Mouse (Mus musculus) limb, embryonic 15.5 days (tissue): ENCODE data around the gene Ptprcap. TPM values are rescaled to one million over a fixed set of nuclear protein-coding genes. Genes with fewer than 3 reads are reported as not detected.
"Not testable (repeated sequence)": the region's sequence is repeated elsewhere in the genome, so short reads cannot be mapped to it uniquely, and the experiment has no call there.

Experiments used
- ATAC-seq: fragments of 200-750 bp; cut with Nextera tagmentation; 2 replicates; pipeline ENCODE4 v1.8.0; 2017; ENCODE audit warnings: low read depth, moderate TSS enrichment; ENCODE audit not compliant: insufficient number of reproducible peaks, low FRiP score, low TSS enrichment
- H3K27ac ChIP-seq: fragments of 300-500 bp; sonication (generic); 2 replicates; pipeline ENCODE4 v1.5.1; 2015; ENCODE audit warnings: moderate library complexity, mild to moderate bottlenecking, inconsistent platforms
- H3K27me3 ChIP-seq: fragments of 300-500 bp; sonication (generic); 2 replicates; pipeline ENCODE4 v1.6.1; 2015; ENCODE audit warnings: inconsistent platforms
- H3K36me3 ChIP-seq: fragments of 300-500 bp; sonication (generic); 2 replicates; pipeline ENCODE4 v1.6.1; 2015; ENCODE audit warnings: inconsistent platforms
- H3K4me1 ChIP-seq: fragments of 300-500 bp; sonication (generic); 2 replicates; pipeline ENCODE4 v1.6.1; 2015; ENCODE audit warnings: inconsistent platforms
- H3K4me2 ChIP-seq: fragments of 300-500 bp; sonication (generic); 2 replicates; pipeline ENCODE4 v1.6.1; 2015; ENCODE audit warnings: mild to moderate bottlenecking, inconsistent platforms
- H3K4me3 ChIP-seq: fragments of 300-500 bp; sonication (generic); 2 replicates; pipeline ENCODE4 v1.5.1; 2015; ENCODE audit warnings: mild to moderate bottlenecking, inconsistent platforms
- H3K9ac ChIP-seq: fragments of 300-500 bp; sonication (generic); 2 replicates; pipeline ENCODE4 v1.6.1; 2015; ENCODE audit warnings: inconsistent platforms
- H3K9me3 ChIP-seq: fragments of 300-500 bp; sonication (generic); 2 replicates; pipeline ENCODE4 v1.6.1; 2016; ENCODE audit warnings: inconsistent platforms
- WGBS: fragments of 180-500 bp; shearing (Covaris S2); methylation state at CpG from one replicate; pipeline ENCODE4 v1.1.7; 2015; 5-methylcytosine and 5-hydroxymethylcytosine counted together
- polyA plus RNA-seq: library from polyadenylated mRNA; unstranded; fragments of >200 nt; fragmentation: Nextera tagmentation; extraction: Ambion mirVana; gene quantifications from 2 replicates; pipeline ENCODE4 v1.2.1, GENCODE M21; 2015

Gene Ptprcap
- polyA plus RNA-seq, 1 experiment from 2014 or later: 9.5 TPM

DNA sequence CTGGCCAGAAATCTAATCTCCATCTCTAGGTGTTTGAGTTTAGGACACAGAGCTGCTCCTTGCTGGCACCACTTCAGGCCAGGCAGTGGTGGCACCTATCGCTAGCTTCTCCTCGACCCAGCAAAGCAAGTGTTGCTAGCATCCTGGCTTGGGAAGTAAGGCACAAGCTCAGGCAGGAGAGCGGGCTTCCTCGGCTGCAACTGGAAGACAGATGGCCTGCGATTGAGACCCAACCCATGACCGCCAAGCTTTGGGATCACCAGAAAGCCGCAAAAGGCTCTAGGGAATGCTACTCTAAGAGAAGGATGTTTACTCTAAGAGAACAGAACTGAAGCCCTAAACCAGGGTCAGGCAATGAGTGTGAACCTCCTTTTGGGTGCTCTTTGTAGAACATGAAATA, 23.9 kb upstream of the Ptprcap start:
- peaks cover 56% of the 10 kb centered on the region for H3K36me3 ChIP-seq
- H3K4me2 ChIP-seq: no peak overlapping the region
- no peak for ATAC-seq
- H3K4me1 ChIP-seq: peaks cover 13% of the 10 kb centered on the region
- H3K9me3 ChIP-seq: no peaks in the 10 kb centered on the region
- H3K27ac ChIP-seq: no peak overlapping the region
- no peak overlapping the region for H3K9ac ChIP-seq
- no peaks in the 10 kb centered on the region for H3K27me3 ChIP-seq
- WGBS: 90% methylated on average over 7 of the region's 7 CpGs
- H3K4me3 ChIP-seq: no peak overlapping the region

DNA sequence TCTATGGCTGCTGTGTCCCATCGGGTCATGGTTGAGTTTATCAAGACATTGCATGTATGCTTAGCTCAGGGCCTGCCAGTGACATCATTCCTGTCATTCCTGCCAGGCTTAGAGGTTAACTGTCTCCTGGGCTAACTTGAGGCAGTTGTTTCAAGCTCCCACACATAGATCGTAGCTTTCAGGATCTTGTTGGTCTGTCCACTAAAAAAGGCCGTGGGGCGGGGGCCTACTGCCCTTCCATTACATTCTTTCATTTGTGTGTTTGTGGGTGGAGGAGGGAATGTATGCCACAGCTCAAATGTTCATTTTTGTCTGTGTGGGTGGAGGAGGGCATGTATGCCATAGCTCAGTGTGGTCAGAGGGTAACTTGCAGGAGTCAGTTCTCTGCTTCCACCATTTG, 23.3 kb upstream of the Ptprcap start:
- Histone ChIP-seq H3K4me2 (no peak overlapping the region), H3K9ac (no peak overlapping the region), H3K27me3 (no peaks in the 10 kb centered on the region), H3K9me3 (no peaks in the 10 kb centered on the region), H3K4me3 (no peak overlapping the region), H3K27ac (no peak overlapping the region), H3K36me3 (peaks cover 56% of the 10 kb centered on the region), H3K4me1 (peaks cover 13% of the 10 kb centered on the region)
- no peak for ATAC-seq
- WGBS: 86% methylated on average over 4 of the region's 4 CpGs

DNA sequence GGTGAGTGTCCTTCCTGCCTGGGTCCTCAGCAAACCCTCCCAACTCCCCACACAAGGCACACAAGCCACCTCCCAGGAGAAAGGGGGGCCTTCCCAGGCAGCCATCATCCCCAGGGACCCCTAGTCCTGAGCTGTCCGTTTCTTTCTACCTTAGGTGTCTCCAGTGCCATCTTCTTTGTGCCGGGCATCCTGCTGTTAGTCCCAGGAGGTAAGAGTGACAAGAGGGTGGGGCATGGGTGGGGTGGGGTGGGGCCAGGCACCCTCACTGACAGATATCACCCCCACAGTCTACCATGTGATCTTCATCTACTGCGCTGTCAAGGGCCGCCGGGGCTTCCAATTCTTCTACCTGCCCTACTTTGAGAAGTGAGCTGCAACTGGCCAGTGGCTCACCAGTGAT, 22.3 kb upstream of the Ptprcap start:
- peaks cover 56% of the 10 kb centered on the region for H3K36me3 ChIP-seq
- H3K4me2 ChIP-seq: no peak overlapping the region
- no peaks in the 10 kb centered on the region for H3K9me3 ChIP-seq
- WGBS: 86% methylated on average over 5 of the region's 5 CpGs
- no peaks in the 10 kb centered on the region for H3K27me3 ChIP-seq
- H3K4me1 ChIP-seq: peaks cover 13% of the 10 kb centered on the region
- H3K9ac ChIP-seq: no peak overlapping the region
- no peak overlapping the region for H3K27ac ChIP-seq
- ATAC-seq: no peak
- no peak overlapping the region for H3K4me3 ChIP-seq

DNA sequence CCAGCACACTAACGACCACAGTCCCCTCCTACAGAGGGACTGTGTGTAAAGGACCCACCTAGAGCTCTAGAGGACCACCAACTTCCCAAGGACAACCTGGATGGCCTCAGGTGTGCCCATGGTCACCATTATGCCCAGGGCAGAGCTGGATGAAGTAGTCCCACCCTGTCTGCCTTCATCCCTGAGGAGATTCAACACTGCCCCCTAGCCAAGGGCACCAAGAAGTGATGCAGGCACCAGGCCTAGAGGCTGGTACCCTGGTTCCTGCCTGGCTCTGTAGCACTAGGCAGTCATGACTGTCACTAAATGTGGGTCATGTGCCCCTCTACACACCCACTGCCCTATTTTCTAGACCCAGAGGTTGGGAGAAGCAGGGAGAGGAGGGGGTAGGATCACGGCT, 21.6 kb upstream of the Ptprcap start:
- no peaks in the 10 kb centered on the region for H3K9me3 ChIP-seq
- ATAC-seq: no peak
- no peak overlapping the region for H3K27ac ChIP-seq
- H3K27me3 ChIP-seq: no peaks in the 10 kb centered on the region
- no peak overlapping the region for H3K4me2 ChIP-seq
- H3K4me1 ChIP-seq: peaks cover 9% of the 10 kb centered on the region
- WGBS: 88% methylated on average over 2 of the region's 2 CpGs
- peaks cover 56% of the 10 kb centered on the region for H3K36me3 ChIP-seq
- H3K9ac ChIP-seq: no peak overlapping the region
- H3K4me3 ChIP-seq: no peak overlapping the region

DNA sequence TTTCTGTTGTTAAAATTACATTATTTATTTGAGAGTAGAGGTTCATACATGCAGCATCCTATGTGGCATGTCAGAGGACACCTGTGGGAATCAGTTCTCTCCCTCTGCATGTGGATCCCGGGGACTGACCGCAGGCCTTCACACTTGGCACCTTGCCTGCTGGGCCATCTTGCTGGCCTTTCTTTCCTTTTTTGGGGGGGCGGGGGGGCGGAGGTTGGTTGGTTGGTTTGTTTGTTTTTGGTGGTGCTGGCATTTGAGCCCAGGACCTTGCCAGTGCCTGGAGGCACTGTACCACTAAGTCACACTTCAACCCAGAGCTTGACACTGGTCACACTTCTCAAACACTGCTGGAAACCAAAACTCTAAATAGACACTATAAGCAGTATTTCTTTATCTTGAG, 19.1 kb upstream of the Ptprcap start:
- no peak overlapping the region for H3K27ac ChIP-seq
- no peaks in the 10 kb centered on the region for H3K4me1 ChIP-seq
- no peak overlapping the region for H3K4me3 ChIP-seq
- WGBS: 83% methylated on average over 4 of the region's 4 CpGs
- H3K9me3 ChIP-seq: no peaks in the 10 kb centered on the region
- ATAC-seq: no peak
- H3K4me2 ChIP-seq: no peak overlapping the region
- H3K9ac ChIP-seq: no peak overlapping the region
- peaks cover 38% of the 10 kb centered on the region for H3K36me3 ChIP-seq
- H3K27me3 ChIP-seq: no peaks in the 10 kb centered on the region

DNA sequence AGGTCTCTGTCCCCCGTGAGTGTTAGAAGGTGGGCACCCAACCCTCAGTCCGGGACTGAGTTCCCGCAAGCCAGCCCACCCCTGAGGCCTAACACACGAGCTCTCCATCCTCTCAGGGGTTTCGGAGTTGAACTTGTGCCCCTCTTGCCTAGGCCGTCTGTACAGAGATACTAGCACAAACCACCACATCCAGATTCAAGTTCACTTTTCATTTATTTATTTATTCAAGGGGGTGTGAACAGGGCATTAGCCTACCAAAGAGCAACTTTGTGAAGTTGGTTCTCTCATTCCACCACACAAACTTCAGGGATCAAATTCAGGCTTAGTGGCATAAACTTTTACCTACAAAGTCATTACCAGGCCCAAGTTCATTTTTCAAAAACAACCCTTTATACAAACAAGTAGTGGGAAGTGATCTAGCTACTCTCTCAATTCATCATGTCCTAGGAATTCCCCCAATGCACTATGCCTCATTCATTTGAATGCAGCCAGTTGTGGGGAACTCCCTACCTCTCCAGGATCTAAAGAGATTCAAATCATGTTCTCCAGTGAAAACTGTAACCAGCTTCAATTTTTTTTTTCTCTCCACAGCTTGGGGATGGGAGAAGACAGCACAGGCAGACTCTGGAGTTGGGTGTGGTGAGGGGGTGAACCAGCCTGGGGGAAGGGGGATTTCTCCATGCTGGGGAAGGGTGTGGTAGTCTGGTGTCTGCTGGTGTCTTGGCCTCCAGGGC, 18.0 kb upstream of the Ptprcap start:
- ATAC-seq, H3K4me2 ChIP-seq, H3K9me3 ChIP-seq, H3K27me3 ChIP-seq, H3K27ac ChIP-seq, H3K4me1 ChIP-seq, H3K4me3 ChIP-seq, H3K9ac ChIP-seq: not testable (repeated sequence)
- WGBS: 76% methylated on average over 6 of the region's 6 CpGs
- H3K36me3 ChIP-seq: peaks cover 30% of the 10 kb centered on the region

DNA sequence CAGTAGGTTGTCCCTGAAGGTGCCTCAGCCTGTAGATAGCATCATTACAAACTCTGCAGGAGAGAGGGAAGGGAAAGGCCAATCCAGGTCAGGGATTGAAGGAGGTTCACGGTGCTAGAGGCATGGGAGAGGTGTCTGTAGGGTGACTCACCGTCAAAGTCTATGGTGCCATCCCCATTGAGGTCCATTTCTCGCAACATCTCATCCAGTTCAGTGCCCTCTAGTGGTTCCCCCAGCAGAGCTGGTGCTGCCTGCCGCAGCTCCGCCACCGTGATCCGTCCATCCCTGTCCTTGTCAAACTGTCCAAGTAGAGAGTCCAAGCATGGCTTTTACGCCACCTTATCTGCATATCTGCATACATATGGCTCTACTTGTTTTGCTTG, 17.4 kb upstream of the Ptprcap start:
- H3K36me3 ChIP-seq: peaks cover 25% of the 10 kb centered on the region
- not testable (repeated sequence) for H3K27me3 ChIP-seq, H3K4me2 ChIP-seq, ATAC-seq, H3K9me3 ChIP-seq, H3K9ac ChIP-seq, H3K4me1 ChIP-seq, H3K4me3 ChIP-seq, H3K27ac ChIP-seq
- WGBS: 24% methylated on average over 8 of the region's 8 CpGs

DNA sequence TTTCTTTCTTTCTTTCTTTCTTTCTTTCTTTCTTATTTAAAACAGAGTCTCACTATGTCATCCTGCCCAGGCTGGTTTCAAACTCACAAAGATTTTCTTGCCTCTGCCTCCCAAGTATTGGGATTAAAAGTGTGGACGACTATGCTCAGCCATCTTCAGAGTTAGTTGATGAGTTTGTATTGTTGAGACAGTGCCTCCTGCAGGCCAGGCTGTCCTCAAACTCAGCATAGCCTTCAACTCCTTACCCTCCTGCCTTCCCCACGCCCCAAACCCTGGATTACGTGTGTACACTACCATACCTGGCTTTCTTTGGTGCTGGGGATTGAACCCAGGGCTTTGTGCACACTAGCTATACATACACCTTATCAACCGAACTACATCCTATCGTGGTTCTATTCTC, 16.9 kb upstream of the Ptprcap start:
- H3K4me2 ChIP-seq: no peak overlapping the region
- no peak for ATAC-seq
- WGBS: 76% methylated on average over 5 of the region's 5 CpGs
- peaks cover 20% of the 10 kb centered on the region for H3K36me3 ChIP-seq
- H3K9me3 ChIP-seq: no peaks in the 10 kb centered on the region
- H3K4me3 ChIP-seq: no peak overlapping the region
- no peaks in the 10 kb centered on the region for H3K4me1 ChIP-seq
- H3K27ac ChIP-seq: no peak overlapping the region
- H3K27me3 ChIP-seq: no peaks in the 10 kb centered on the region
- no peak overlapping the region for H3K9ac ChIP-seq

DNA sequence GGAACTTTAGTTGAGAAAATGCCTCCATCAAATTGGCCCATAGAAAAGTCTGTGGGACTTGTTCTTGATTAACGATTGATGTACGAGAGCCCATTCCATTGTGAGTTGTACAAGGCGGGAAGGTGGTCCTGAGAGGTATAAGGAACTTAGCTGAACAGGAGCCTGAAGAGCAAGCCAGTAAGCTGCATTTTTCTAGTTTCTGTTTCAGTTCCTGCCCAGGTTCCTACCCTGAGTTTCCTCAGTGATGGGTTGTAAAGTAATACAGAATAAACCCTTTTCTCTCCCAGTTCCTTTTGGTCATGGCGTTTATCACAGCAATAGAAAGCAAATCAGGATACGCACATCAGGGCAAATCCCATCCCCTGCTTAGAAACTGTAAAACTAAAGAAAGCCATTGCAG, 15.5 kb upstream of the Ptprcap start:
- ATAC-seq: no peak
- WGBS: 80% methylated on average over 5 of the region's 5 CpGs
- Histone ChIP-seq H3K36me3 (peaks cover 5% of the 10 kb centered on the region), H3K27me3 (no peaks in the 10 kb centered on the region), H3K27ac (no peak overlapping the region), H3K4me3 (no peak overlapping the region), H3K4me2 (no peak overlapping the region), H3K4me1 (no peaks in the 10 kb centered on the region), H3K9me3 (no peaks in the 10 kb centered on the region), H3K9ac (no peak overlapping the region)

DNA sequence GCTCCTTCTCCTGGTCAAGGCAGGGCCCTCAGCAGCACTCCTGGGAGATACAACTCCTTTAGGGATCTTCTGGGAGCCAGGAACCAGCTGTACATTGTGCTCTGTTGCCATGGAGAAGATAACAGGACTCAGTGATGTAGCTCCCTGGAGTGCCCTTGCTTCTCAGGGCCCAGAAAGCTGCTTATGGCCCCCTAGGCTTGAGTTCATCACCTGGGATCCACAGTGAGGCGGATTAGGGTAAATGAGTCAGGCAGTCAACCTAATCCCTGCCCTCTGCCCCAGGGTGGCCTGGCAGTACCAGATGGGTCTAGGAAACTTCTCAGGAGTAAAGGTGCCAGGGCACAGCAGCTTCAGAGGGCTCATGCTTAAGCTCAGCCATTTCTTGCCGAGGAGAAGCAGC, 14.0 kb upstream of the Ptprcap start, which contains the start of gene Gpr152:
Gpr152 (plus strand) TSS at position 342 of the 400 bp plus-strand sequence.
- Histone ChIP-seq H3K9me3 (no peaks in the 10 kb centered on the region), H3K9ac (no peak within 1 kb of the TSS), H3K27me3 (no peaks in the 10 kb centered on the region), H3K4me3 (no peak within 1 kb of the TSS), H3K4me1 (no peaks in the 10 kb centered on the region), H3K27ac (no peak within 1 kb of the TSS), H3K36me3 (no peaks in the 10 kb centered on the region), H3K4me2 (no peak within 1 kb of the TSS)
- 74% methylated on average over 2 of the region's 2 CpGs for WGBS
- ATAC-seq: no peak

DNA sequence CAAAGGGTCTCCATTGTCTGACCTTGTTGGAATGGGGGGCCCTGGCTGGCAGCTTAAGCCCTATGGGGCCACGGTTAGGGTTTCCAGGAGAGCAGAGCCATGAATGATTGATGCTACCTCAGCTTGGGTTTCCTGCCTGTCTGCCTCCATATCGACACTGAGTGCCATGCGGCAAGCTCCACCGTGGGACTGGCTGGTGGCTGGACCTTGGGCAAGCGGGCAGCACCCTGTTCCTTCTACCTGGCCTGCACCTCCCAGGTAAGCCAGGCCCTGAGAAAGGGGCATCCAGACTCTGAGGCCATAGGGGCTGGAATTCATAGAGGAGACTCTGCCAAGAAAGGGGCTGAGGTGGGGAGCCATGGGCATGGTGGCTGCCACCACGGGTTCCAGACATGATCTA, 13.3 kb upstream of the Ptprcap start:
- WGBS: 79% methylated on average over 6 of the region's 6 CpGs
- H3K4me3 ChIP-seq: no peak overlapping the region
- no peaks in the 10 kb centered on the region for H3K36me3 ChIP-seq
- H3K4me2 ChIP-seq: no peak overlapping the region
- no peaks in the 10 kb centered on the region for H3K9me3 ChIP-seq
- no peaks in the 10 kb centered on the region for H3K4me1 ChIP-seq
- ATAC-seq: no peak
- no peaks in the 10 kb centered on the region for H3K27me3 ChIP-seq
- no peak overlapping the region for H3K27ac ChIP-seq
- H3K9ac ChIP-seq: no peak overlapping the region

DNA sequence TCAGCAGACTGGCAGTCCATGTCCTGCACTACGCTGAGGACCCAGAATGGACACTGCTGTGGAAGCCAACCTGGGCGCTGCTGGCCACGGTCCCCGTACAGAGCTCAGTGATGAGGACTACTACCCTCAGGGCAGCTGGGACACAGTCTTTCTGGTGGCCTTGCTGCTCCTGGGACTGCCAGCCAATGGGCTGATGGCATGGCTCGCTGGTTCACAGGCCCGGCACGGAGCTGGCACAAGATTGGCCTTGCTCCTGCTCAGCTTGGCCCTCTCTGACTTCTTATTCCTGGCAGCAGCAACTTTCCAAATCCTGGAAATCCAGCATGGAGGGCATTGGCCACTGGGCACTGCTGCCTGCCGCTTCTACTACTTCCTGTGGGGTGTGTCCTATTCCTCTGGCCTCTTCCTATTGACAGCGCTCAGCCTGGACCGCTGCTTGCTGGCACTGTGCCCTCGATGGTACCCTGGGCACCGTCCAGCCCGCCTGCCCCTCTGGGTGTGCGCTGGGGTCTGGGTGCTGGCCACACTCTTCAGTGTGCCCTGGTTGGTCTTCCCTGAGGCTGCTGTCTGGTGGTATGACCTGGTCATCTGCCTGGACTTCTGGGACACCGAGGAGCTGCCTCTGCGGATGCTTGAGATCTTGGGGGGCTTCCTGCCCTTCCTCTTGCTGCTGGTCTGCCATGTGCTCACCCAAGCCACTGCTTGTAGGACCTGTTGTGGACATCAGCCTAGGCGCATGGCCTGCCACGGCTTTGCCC, 10.8 kb upstream of the Ptprcap start:
- 91% methylated on average over 18 of the region's 18 CpGs for WGBS

More for the DNA sequence above, 10.8 kb upstream of the Ptprcap start:
- Histone ChIP-seq H3K4me3 (no peak overlapping the region), H3K27ac (no peak overlapping the region), H3K27me3 (no peaks in the 10 kb centered on the region), H3K36me3 (no peaks in the 10 kb centered on the region), H3K4me1 (peaks cover 1% of the 10 kb centered on the region; the same call in 1 of the 2 replicates), H3K9me3 (no peaks in the 10 kb centered on the region), H3K4me2 (no peak overlapping the region), H3K9ac (no peak overlapping the region)
- no peak for ATAC-seq
